Mouse (Mus musculus) liver, embryonic 14.5 days (tissue): ENCODE measurements around the gene Cacnb4. TPM values are rescaled to one million over a fixed set of nuclear protein-coding genes. Genes with fewer than 3 reads are reported as not detected.

Experiments used
- ATAC-seq: fragments of 200-750 bp; cut with Nextera tagmentation; 2 replicates; pipeline ENCODE4 v1.8.0; 2017; ENCODE audit warnings: moderate number of reproducible peaks, mild to moderate bottlenecking, moderate library complexity; ENCODE audit not compliant: insufficient read depth
- DNase-seq, 3 experiments: peaks; one replicate each; pipeline ENCODE4 v3.0.0-alpha.2; 2012 to 2013; ENCODE audit warnings: low read depth in 3 of 3, low spot score in 3 of 3
- H3K27ac ChIP-seq: fragments of 300-500 bp; sonication (generic); 2 replicates; pipeline ENCODE4 v1.5.1; 2014; ENCODE audit warnings: moderate library complexity, mild to moderate bottlenecking, control low read depth, inconsistent platforms
- H3K27me3 ChIP-seq: fragments of 300-500 bp; sonication (generic); 2 replicates; pipeline ENCODE4 v1.6.1; 2014; ENCODE audit warnings: mild to moderate bottlenecking, low read length, moderate library complexity; ENCODE audit not compliant: control insufficient read depth, insufficient read depth
- H3K36me3 ChIP-seq: fragments of 300-500 bp; sonication (generic); replicated peaks from 2 replicates; pipeline ENCODE4 v1.6.1; 2014; ENCODE audit warnings: low read depth; ENCODE audit not compliant: control insufficient read depth, insufficient read depth
- H3K4me1 ChIP-seq, 2 experiments: fragments of 200-500 bp in 1 of 2; fragments of 300-500 bp in 1 of 2; sonication (generic) in 1 of 2; replicated peaks; 2 replicates each; pipeline ENCODE4 v1.6.1; 2012 to 2014; ENCODE audit warnings: antibody characterized with exemption in 1 of 2, inconsistent platforms in 1 of 2, low read length in 1 of 2; ENCODE audit not compliant: control insufficient read depth in 2 of 2, insufficient read depth in 2 of 2
- H3K4me2 ChIP-seq: fragments of 300-500 bp; sonication (generic); 2 replicates; pipeline ENCODE4 v1.6.1; 2014; ENCODE audit warnings: low read depth, mild to moderate bottlenecking, control low read depth, moderate library complexity
- H3K4me3 ChIP-seq, 2 experiments: fragments of 200-500 bp in 1 of 2; fragments of 300-500 bp in 1 of 2; sonication (generic) in 1 of 2; 2 replicates each; pipeline ENCODE4 v1.5.1; 2012 to 2014; ENCODE audit warnings: low read depth in 2 of 2, low read length in 2 of 2, mild to moderate bottlenecking in 2 of 2, control low read depth in 1 of 2, inconsistent platforms in 1 of 2, moderate library complexity in 1 of 2; ENCODE audit not compliant: insufficient read depth in 1 of 2
- H3K9ac ChIP-seq: fragments of 300-500 bp; sonication (generic); replicated peaks from 2 replicates; pipeline ENCODE4 v1.6.1; 2014; ENCODE audit warnings: mild to moderate bottlenecking, control low read depth, moderate library complexity
- H3K9me3 ChIP-seq: fragments of 300-500 bp; sonication (generic); 2 replicates; pipeline ENCODE4 v1.6.1; 2016; ENCODE audit warnings: low read length, mixed read lengths; ENCODE audit not compliant: control insufficient read depth
- CTCF ChIP-seq: IDR thresholded peaks from 2 replicates; pipeline ENCODE4 v1.5.1; 2016; ENCODE audit warnings: antibody characterized with exemption, low read depth, control low read depth
- EP300 ChIP-seq: IDR thresholded peaks from 2 replicates; pipeline ENCODE4 v1.6.1; 2016; ENCODE audit warnings: antibody characterized with exemption, low read depth
- WGBS: fragments of 180-500 bp; shearing (Covaris S2); extraction: QIAGEN DNeasy Blood & Tissue Kit; methylation state at CpG from one replicate; pipeline ENCODE4 v1.1.7; 2014; ENCODE audit not compliant: insufficient replicate concordance; 5-methylcytosine and 5-hydroxymethylcytosine counted together
- polyA plus RNA-seq, 2 experiments: library from polyadenylated mRNA; depleted of rRNA in 1 of 2; stranded (reverse) in 1 of 2; unstranded in 1 of 2; fragments of >200 nt; fragmentation: Nextera tagmentation in 1 of 2; extraction: Ambion mirVana in 1 of 2; gene quantifications; 2 replicates each; pipeline versions ENCODE4 v1.2.1 to v1.2.3; 2012 to 2014

Cacnb4 gene
- polyA plus RNA-seq, 2 experiments = 0.06 to 0.19 TPM

GRCm38 (mm10) chr2:52499101-52499537, 177.5 kb downstream of the Cacnb4 start:
- Histone ChIP-seq H3K4me3 (no peak overlapping the region), H3K9ac (no peak overlapping the region), H3K36me3 (no peaks in the 10 kb centered on the region), H3K4me1 (no peaks in the 10 kb centered on the region; a peak in 1 of 4 replicates), H3K4me2 (no peak overlapping the region), H3K27ac (no peak overlapping the region), H3K9me3 (no peaks in the 10 kb centered on the region), H3K27me3 (no peaks in the 10 kb centered on the region)
- ATAC-seq (no peak), DNase-seq (no peak)
- TF ChIP-seq CTCF (no peak), EP300 (no peak)
- WGBS = 68% methylated on average over 12 of the region's 12 CpGs

GRCm38 (mm10) chr2:52495097-52495694, 181.4 kb downstream of the Cacnb4 start:
- DNase-seq (no peak), ATAC-seq (no peak)
- no peaks in the 10 kb centered on the region for H3K9me3 ChIP-seq
- no peaks in the 10 kb centered on the region; a peak in 1 of 4 replicates for H3K4me1 ChIP-seq
- H3K27ac ChIP-seq = no peak overlapping the region
- H3K27me3 ChIP-seq = no peaks in the 10 kb centered on the region
- TF ChIP-seq EP300 (no peak), CTCF (no peak)
- no peak overlapping the region for H3K4me2 ChIP-seq
- 66% methylated on average over 11 of the region's 11 CpGs for WGBS
- no peaks in the 10 kb centered on the region for H3K36me3 ChIP-seq
- no peak overlapping the region for H3K9ac ChIP-seq
- no peak overlapping the region for H3K4me3 ChIP-seq

GRCm38 (mm10) chr2:52494274-52494673, 182.4 kb downstream of the Cacnb4 start:
- no peak for ATAC-seq
- no peak for TF ChIP-seq EP300
- no peak for TF ChIP-seq CTCF
- Histone ChIP-seq H3K36me3 (no peaks in the 10 kb centered on the region), H3K4me2 (no peak overlapping the region), H3K9ac (no peak overlapping the region), H3K27me3 (no peaks in the 10 kb centered on the region), H3K9me3 (no peaks in the 10 kb centered on the region), H3K27ac (no peak overlapping the region), H3K4me1 (no peaks in the 10 kb centered on the region; a peak in 1 of 4 replicates), H3K4me3 (no peak overlapping the region)
- DNase-seq = no peak
- 52% methylated on average over 8 of the region's 8 CpGs for WGBS

GRCm38 (mm10) chr2:52492867-52493266, 183.8 kb downstream of the Cacnb4 start:
- Histone ChIP-seq H3K27me3 (no peaks in the 10 kb centered on the region), H3K36me3 (no peaks in the 10 kb centered on the region), H3K9ac (no peak overlapping the region), H3K4me3 (no peak overlapping the region), H3K4me1 (no peaks in the 10 kb centered on the region; a peak in 1 of 4 replicates), H3K9me3 (no peaks in the 10 kb centered on the region), H3K4me2 (no peak overlapping the region), H3K27ac (no peak overlapping the region)
- 72% methylated on average over 13 of the region's 13 CpGs for WGBS
- ATAC-seq = no peak
- TF ChIP-seq EP300 = no peak
- TF ChIP-seq CTCF = no peak
- DNase-seq = no peak

GRCm38 (mm10) chr2:52489840-52490239, 186.8 kb downstream of the Cacnb4 start:
- Histone ChIP-seq H3K4me1 (no peaks in the 10 kb centered on the region; a peak in 1 of 4 replicates), H3K27ac (no peak overlapping the region), H3K4me3 (no peak overlapping the region), H3K9ac (no peak overlapping the region), H3K9me3 (no peaks in the 10 kb centered on the region), H3K27me3 (no peaks in the 10 kb centered on the region), H3K4me2 (no peak overlapping the region), H3K36me3 (no peaks in the 10 kb centered on the region)
- DNase-seq (no peak), ATAC-seq (no peak)
- 46% methylated on average over 1 of the region's 1 CpGs for whole genome bisulfite sequencing
- TF ChIP-seq EP300 = no peak
- TF ChIP-seq CTCF = no peak
